Mouse (Mus musculus) midbrain, postnatal 0 days (tissue): ENCODE results near the gene Oas1h. TPM values are rescaled to one million over a fixed set of nuclear protein-coding genes. Genes with fewer than 3 reads are reported as not detected.

ENCODE experiments used
- ATAC-seq: fragments of 200-750 bp; cut with Nextera tagmentation; 2 replicates; pipeline ENCODE4 v1.8.0; 2017; ENCODE audit warnings: moderate number of reproducible peaks, mild to moderate bottlenecking, moderate TSS enrichment, moderate library complexity; ENCODE audit not compliant: low FRiP score
- DNase-seq: peaks from one replicate; pipeline ENCODE4 v3.0.0-alpha.2; 2015; ENCODE audit warnings: low spot score
- H3K27ac ChIP-seq: fragments of 300-500 bp; sonication (generic); 2 replicates; pipeline ENCODE4 v1.5.1; 2014; ENCODE audit warnings: low read depth, mild to moderate bottlenecking, low read length, mixed read lengths
- H3K27me3 ChIP-seq: fragments of 300-500 bp; sonication (generic); 2 replicates; pipeline ENCODE4 v1.6.1; 2014; ENCODE audit warnings: low read length, control low read depth, mixed read lengths; ENCODE audit not compliant: insufficient read depth
- H3K36me3 ChIP-seq: fragments of 300-500 bp; sonication (generic); 2 replicates; pipeline ENCODE4 v1.6.1; 2014; ENCODE audit warnings: low read length, control low read depth, mixed read lengths; ENCODE audit not compliant: insufficient read depth
- H3K4me1 ChIP-seq: fragments of 300-500 bp; sonication (generic); 2 replicates; pipeline ENCODE4 v1.6.1; 2014; ENCODE audit warnings: mild to moderate bottlenecking, control low read depth, antibody characterized with exemption, low read length, mixed read lengths; ENCODE audit not compliant: insufficient read depth
- H3K4me2 ChIP-seq: fragments of 300-500 bp; sonication (generic); 2 replicates; pipeline ENCODE4 v1.6.1; 2014; ENCODE audit warnings: low read depth, mild to moderate bottlenecking, low read length, mixed read lengths; ENCODE audit not compliant: poor library complexity, severe bottlenecking
- H3K4me3 ChIP-seq: fragments of 300-500 bp; sonication (generic); 2 replicates; pipeline ENCODE4 v1.5.1; 2014; ENCODE audit warnings: low read depth, mild to moderate bottlenecking, low read length, moderate library complexity
- H3K9ac ChIP-seq: fragments of 300-500 bp; sonication (generic); replicated peaks from 2 replicates; pipeline ENCODE4 v1.6.1; 2014; ENCODE audit warnings: mild to moderate bottlenecking, low read length, moderate library complexity, mixed read lengths; ENCODE audit not compliant: poor library complexity, severe bottlenecking
- H3K9me3 ChIP-seq: fragments of 300-500 bp; sonication (generic); 2 replicates; pipeline ENCODE4 v1.6.1; 2016; ENCODE audit warnings: low read length, control low read depth
- CTCF ChIP-seq: IDR thresholded peaks from 2 replicates; pipeline ENCODE4 v1.5.1; 2016; ENCODE audit warnings: antibody characterized with exemption, mild to moderate bottlenecking
- WGBS: fragments of 180-500 bp; shearing (Covaris S2); extraction: QIAGEN DNeasy Blood & Tissue Kit; methylation state at CpG from one replicate; pipeline ENCODE4 v1.1.7; 2014; 5-methylcytosine and 5-hydroxymethylcytosine counted together
- polyA plus RNA-seq: library from polyadenylated mRNA; unstranded; fragments of >200 nt; fragmentation: Nextera tagmentation; extraction: Ambion mirVana; gene quantifications from 2 replicates; pipeline ENCODE4 v1.2.1, GENCODE M21; 2015
- total RNA-seq: library from RNA; depleted of rRNA; stranded (reverse); fragments of >200 nt; gene quantifications from 2 replicates; pipeline ENCODE4 v1.2.3, GENCODE M21; 2014

Oas1h gene
- total and polyA plus RNA-seq, 2 experiments from 2014 or later = not detected

DNA sequence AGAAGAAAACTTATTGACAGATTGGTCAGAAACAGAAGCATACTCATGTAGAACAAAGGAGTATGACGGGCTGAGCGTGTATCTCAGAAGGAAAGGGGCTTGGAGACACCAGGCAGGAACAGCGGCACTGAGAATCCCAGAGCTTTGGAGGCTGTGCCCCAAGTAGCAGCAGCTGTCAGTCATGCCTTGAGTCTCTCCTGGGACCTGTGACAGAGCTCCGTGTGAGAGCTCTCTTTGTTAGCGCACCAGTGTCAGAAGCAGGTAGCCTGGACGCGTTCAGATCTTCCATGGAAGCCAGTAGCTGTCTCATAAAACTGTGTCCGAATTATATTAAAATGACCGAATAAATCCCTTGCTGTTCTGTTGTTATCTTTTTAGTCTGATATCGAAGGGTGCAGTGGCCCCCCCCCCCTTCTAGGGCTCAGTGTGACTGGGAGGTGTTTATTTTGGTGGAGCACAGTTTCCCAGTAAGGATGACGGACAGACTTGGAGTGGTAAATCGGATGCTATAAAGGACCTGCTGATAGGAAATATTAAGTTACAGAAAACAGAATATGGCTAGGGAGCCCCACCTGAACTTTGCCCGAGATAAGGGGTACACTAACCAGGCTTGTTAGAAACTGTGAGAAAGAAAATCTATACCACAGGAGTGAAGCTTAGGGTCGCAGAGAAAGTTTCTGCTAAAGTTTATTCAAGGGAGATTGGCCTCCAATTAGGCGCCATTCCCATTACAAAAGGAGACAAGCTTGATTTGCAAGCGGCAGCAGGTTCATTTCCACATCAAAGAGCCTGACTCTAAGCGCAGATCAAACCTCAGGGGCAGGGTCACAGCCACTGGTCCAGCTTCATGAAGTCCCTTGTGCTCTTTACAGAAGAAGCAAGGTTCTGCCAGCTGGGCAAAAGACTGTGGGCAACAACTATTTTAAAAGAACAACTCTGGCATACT is 27.6 kb upstream of the Oas1h start:
- 9% methylated on average over 17 of the region's 17 CpGs for WGBS
- no peaks in the 10 kb centered on the region for H3K36me3 ChIP-seq
- H3K4me1 ChIP-seq = no peaks in the 10 kb centered on the region
- no peak for TF ChIP-seq CTCF
- H3K4me2 ChIP-seq = peak overlapping the region; percentile 24; the same call in 1 of the 2 replicates
- H3K9ac ChIP-seq = no peak overlapping the region
- H3K4me3 ChIP-seq = no peak overlapping the region
- ATAC-seq (no peak), DNase-seq (peak; percentile 33)
- H3K9me3 ChIP-seq = no peaks in the 10 kb centered on the region
- no peaks in the 10 kb centered on the region for H3K27me3 ChIP-seq
- H3K27ac ChIP-seq = no peak overlapping the region

DNA sequence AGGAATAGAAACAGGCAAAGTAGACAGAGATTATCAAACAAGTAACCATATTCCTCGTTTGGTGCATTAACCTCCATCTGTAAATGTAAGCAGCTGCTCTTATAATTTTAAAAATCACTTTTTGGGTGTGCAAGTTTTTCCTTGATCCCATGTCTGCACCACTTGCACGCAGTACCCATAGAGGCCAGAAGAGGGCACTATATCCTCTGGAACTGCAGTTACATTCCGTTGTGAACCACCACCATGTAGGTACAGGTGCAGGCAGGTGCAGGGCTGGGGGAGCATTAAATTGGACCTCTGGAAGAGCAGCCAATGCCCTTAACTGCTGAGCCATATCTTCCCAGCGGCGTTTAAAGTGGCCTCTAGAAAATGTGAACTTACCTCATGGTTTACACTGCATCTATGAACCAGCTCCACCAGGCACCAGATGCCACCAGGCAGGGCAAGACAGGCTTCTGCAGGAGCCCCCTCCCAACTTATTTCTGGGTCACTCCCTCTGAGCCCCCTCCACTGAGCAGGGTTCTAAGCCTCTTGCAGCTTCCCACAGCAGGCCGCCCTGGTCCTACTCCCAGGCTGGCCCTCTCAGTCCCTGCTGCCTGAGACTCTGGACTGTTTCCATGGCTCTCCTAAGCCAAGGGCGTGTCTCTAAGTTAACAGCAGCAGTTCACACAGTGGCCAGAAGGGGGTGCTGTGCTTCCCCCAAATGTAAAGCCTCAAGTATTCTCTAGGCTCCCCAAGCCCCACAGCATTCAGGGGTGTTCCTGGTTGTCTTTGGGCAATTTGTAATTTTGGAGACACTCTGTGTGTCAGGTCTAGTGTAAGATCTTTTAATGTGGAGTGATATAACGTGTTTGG is 24.3 kb upstream of the Oas1h start:
- WGBS = 5% methylated on average over 8 of the region's 8 CpGs
- no peak overlapping the region for H3K4me3 ChIP-seq
- H3K4me2 ChIP-seq = no peak overlapping the region
- TF ChIP-seq CTCF = peak; percentile 75
- H3K36me3 ChIP-seq = no peaks in the 10 kb centered on the region
- H3K9ac ChIP-seq = no peak overlapping the region
- H3K27me3 ChIP-seq = no peaks in the 10 kb centered on the region
- DNase-seq (peak; percentile 52), ATAC-seq (no peak)
- H3K27ac ChIP-seq = no peak overlapping the region
- no peaks in the 10 kb centered on the region for H3K9me3 ChIP-seq
- H3K4me1 ChIP-seq = no peaks in the 10 kb centered on the region

DNA sequence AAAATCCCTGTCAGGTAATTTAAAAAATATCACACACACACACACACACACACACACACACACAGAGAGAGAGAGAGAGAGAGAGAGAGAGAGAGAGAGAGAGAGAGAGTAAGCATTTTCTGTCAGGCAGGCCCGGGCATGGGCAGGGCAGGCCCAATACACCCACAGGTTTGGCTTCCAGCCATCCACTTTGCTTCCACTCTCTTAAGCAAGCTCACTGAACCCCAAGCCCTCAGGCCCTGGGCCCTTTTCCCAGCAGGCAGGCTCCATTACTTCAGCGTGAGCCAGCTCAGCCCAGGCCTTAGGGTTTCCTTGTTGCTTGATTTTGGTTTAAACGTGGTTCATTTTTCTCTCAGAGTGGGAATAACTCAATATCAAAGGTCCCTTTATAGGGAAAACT is 16.5 kb upstream of the Oas1h start:
- ATAC-seq = no peak
- WGBS = 66% methylated on average over 3 of the region's 3 CpGs

DNA sequence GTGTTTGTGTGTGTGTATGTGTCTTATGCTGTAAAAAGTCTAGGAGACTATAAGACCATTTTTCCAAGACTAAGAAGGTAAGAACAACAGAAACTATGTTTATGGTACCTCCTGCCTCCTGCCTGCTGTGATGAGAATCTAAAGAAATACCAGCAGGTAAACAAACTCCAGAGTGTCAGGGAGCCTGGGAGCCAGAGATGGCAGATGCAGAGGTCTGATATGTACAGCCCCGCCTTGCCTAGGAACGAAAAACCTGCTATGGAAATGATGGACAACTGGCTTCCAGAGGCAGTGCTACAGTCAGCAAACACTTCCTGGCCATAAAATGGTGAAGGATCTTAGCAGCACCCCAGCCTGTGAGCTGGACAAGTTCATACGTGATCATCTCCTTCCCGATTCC is 14.2 kb upstream of the Oas1h start, which contains the start of gene Oas1f:
Gene Oas1f, plus strand, starts transcription at position 301 of the 400 bp plus-strand sequence.
- H3K36me3 ChIP-seq = no peaks in the 10 kb centered on the region
- no peaks in the 10 kb centered on the region for H3K9me3 ChIP-seq
- H3K4me2 ChIP-seq = no peak within 1 kb of the TSS
- WGBS = 78% methylated on average over 4 of the region's 4 CpGs
- H3K9ac ChIP-seq = no peak within 1 kb of the TSS
- H3K4me1 ChIP-seq = no peaks in the 10 kb centered on the region
- no peaks in the 10 kb centered on the region for H3K27me3 ChIP-seq
- no peak for TF ChIP-seq CTCF
- ATAC-seq (no peak), DNase-seq (no peak)
- no peak within 1 kb of the TSS for H3K4me3 ChIP-seq
- H3K27ac ChIP-seq = no peak within 1 kb of the TSS

More for the DNA sequence above, 16.5 kb upstream of the Oas1h start:
- DNase-seq = peak; percentile 40
- no peak for TF ChIP-seq CTCF
- Histone ChIP-seq H3K4me1 (no peaks in the 10 kb centered on the region), H3K9ac (no peak overlapping the region), H3K4me3 (no peak overlapping the region), H3K36me3 (no peaks in the 10 kb centered on the region), H3K4me2 (no peak overlapping the region), H3K9me3 (no peaks in the 10 kb centered on the region), H3K27ac (no peak overlapping the region), H3K27me3 (no peaks in the 10 kb centered on the region)

DNA sequence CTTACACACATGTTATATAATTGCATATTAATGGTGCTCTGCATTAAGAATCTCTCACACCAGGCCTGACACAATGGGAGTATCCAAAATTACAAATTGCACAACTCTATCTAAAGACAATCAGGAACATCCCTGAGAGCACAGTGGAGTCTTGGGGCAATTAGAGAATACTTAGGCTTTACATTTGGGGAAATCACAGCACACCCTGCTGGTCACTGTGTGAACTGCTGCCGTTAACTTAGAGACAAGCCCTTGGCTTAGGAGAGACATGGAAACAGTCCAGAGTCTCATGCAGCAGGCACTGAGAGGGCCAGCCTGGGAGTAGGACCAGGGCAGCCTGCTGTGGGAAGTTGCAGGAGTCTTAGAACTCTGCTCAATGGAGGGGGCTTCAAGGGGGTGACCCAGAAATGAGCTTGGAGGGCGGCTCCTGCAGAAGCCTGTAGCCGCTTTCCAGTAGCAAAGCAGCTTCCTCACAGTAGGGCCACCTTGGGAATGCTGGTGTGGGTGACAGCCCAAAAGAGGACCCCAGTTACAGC is 11.6 kb upstream of the Oas1h start:
- ATAC-seq = no peak
- H3K4me1 ChIP-seq = no peaks in the 10 kb centered on the region
- peak; percentile 68 for TF ChIP-seq CTCF

More for the DNA sequence above, 11.6 kb upstream of the Oas1h start:
- Histone ChIP-seq H3K4me2 (no peak overlapping the region), H3K9ac (no peak overlapping the region), H3K9me3 (peaks cover 6% of the 10 kb centered on the region; the same call in 1 of the 2 replicates), H3K36me3 (no peaks in the 10 kb centered on the region), H3K27ac (no peak overlapping the region), H3K27me3 (no peaks in the 10 kb centered on the region), H3K4me3 (no peak overlapping the region)
- peak; percentile 23 for DNase-seq
- 63% methylated on average over 3 of the region's 3 CpGs for WGBS
